Mouse (Mus musculus) retina, postnatal 7 days (tissue): ENCODE measurements around the gene Mrpl45.
A peak's percentile ranks its signal among the peaks of the same experiment; 100 is the strongest.
"Not testable (repeated sequence)": the region's sequence is repeated elsewhere in the genome, so short reads cannot be mapped to it uniquely, and the experiment has no call there.

Experiments used
- DNase-seq: peaks from one replicate; pipeline ENCODE4 v3.0.0-alpha.2; 2012; ENCODE audit warnings: low read depth, low spot score

Mrpl45 gene

GRCm38 (mm10) chr11:97296542-97296941 is 19.0 kb upstream of the Mrpl45 start:
- no peak for DNase-seq

DNA sequence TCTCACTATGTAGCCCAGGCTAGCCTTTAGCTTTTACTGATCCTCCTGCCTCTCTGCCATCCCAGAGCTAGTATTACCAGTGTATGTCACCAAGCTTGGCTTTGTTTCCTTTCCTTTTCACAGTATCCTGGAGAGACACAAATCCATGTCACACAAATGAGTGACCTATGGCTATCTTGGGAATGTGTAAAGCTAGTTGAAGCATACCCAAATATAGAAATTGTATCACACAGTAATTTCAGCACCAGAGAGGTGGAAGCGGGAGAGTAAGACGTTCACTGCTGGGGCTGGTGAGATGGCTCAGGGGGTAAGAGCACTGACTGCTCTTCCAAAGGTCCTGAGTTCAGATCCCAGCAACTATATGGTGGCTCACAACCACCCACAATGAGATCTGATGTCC is 15.6 kb upstream of the Mrpl45 start:
- DNase-seq: no peak

GRCm38 (mm10) chr11:97301406-97301805 is 14.1 kb upstream of the Mrpl45 start:
- DNase-seq: no peak

- DNase-seq: no peak
These were observed 13.2 kb upstream of the Mrpl45 start for GRCm38 (mm10) chr11:97302231-97302781.

- no peak for DNase-seq
These were observed 10.9 kb upstream of the Mrpl45 start for GRCm38 (mm10) chr11:97304631-97305030.

GRCm38 (mm10) chr11:97307294-97308069 is 8.0 kb upstream of the Mrpl45 start:
- no peak for DNase-seq

DNA sequence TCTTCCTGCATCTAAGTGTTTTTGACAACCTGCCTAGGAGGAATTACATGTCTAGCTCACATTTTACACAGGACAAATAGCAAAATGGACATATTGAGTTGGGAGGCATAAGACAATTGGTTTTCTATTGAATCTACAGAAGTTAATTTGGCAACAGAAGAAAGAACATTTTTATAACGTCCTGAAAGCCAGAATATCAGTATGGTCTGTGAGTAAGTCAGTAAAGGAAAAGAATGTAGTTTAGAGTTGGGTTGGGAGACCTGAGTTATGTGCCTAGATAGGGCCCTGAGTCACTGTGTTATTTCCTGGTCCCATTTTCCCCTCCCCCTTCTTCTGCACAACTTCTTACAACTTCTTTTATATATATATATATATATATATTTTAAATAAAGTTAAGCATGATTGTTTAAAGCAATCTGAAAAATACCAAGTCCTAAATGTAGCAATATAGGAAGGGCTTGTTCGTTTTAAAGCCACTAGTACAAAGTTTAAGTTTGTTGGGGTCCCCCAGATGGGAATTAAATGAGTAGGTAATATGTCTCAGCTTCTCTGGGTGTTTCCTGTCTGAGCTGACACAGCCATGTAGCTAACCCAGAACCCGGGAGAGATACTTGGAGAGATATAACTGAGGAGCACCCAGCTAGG is 6.6 kb upstream of the Mrpl45 start:
- no peak for DNase-seq

- DNase-seq: no peak
These were observed 6.1 kb upstream of the Mrpl45 start for GRCm38 (mm10) chr11:97309451-97309836.

- DNase-seq: peak; percentile 71
These were observed 5.5 kb upstream of the Mrpl45 start for GRCm38 (mm10) chr11:97309911-97310571.

- peak; percentile 75 for DNase-seq
These were observed 4.5 kb upstream of the Mrpl45 start for GRCm38 (mm10) chr11:97310895-97311631.

DNA sequence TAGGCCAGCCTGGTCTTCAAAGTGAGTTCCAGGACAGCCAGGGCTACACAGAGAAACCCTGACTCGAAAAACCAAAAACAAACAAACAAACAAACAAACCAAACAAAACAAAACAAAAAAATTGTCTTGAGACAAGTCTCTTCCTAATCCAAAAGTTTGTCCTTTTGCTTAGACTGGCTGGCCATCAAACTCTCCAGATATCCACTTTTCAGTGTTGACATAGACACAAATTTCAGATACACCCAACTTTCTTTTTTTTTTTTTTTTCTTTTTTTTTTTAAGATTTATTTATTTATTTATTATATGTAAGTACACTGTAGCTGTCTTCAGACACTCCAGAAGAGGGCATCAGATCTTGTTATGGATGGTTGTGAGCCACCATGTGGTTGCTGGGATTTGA is 2.6 kb upstream of the Mrpl45 start:
- DNase-seq: not testable (repeated sequence)

- no peak for DNase-seq
These were observed 1.4 kb upstream of the Mrpl45 start for GRCm38 (mm10) chr11:97314110-97314509.

GRCm38 (mm10) chr11:97314751-97315503 is 589 bp upstream of the Mrpl45 start:
- DNase-seq: no peak

- no peak for DNase-seq
These were observed 5.7 kb downstream of the Mrpl45 start for GRCm38 (mm10) chr11:97321197-97321596.

GRCm38 (mm10) chr11:97321894-97322600 is 6.5 kb downstream of the Mrpl45 start:
- DNase-seq: not testable (repeated sequence)

DNA sequence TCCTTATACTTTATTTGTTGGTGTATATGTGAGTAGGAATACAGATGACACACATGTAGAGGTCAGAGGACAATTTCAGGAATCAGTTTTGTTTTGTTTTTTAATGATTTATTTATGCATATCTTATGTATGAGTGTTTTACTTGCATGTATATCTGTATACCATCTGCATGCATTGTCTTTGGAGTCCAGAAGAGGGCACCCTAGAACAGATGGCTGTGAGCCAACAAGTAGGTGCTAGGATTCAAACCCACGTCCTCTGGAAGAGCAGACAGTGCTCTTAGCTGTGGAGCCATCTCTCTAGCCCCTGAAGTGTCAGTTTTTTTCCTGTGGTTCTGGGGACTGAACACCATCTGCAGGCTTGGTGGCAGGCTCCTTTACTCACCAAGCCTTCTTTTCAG is 9.7 kb downstream of the Mrpl45 start:
- no peak for DNase-seq

DNA sequence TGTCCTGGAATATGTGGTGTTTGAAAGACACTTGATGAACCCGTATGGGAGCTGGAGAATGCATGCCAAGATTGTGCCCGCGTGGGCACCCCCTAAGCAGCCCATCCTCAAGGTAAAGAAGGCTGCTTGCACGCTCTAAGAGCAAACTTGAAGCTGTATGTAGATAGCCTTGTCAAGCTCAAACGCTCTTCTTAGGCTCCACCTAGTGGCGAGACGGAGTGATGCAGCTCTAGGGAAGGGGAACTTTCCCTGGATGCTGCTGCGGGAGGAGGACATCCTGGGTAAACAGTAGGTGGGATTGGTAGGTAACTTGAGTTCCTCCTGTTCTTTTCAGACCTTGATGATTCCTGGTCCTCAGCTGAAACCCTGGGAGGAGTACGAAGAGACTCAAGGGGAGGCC is 12.6 kb downstream of the Mrpl45 start:
- peak; percentile 65 for DNase-seq

- no peak for DNase-seq
These were observed 14.8 kb downstream of the Mrpl45 start for GRCm38 (mm10) chr11:97330315-97330714.

DNA sequence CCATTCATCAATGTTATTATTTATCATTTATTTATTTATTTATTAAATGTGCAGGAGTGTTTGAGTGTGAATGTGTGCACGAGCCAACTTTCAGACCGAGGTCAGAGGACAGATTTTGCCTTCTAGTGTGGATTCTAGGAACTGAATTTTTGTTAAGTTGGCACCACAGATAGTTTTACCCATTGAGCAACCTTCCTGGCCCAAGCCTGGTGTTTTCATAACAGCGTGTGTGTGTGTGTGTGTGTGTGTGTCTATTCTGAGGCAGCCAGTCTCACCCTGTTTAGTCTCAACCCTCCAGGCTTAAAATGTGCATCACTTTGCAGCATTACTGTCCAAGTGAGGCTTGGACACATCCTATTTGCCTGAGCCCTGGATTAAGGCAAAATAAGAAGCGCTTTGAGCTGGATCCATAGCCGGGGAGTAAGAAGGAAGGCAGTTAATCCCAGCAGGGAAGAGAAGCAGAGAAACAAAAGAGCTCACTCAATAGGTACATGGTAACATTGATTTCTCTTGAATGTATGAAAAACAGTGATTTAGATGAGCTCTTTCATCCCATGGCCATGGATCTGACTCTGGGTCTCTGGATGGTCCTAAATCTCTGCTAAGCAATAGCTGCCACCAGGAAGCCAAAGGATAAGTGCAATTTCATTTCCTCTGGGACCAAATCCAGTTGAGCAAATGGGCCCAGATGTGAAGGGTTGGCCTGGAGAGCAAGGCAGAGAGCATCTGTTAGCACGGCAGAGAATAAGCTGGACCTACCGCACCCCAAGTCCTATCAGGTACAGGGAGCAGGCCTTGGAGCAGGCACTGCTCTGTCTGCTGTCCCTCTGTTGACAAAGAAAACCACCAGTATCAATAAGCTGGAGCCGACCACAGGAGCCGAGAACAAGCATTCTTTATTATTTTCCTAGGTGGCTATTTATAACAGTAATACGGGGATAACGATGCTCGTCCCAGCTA is 16.0 kb downstream of the Mrpl45 start:
- peak; percentile 59 for DNase-seq
